Mouse (Mus musculus) intestine, postnatal 0 days (tissue): Measurements from ENCODE around the gene Mfrp. TPM values are rescaled to one million over a fixed set of nuclear protein-coding genes. Genes with fewer than 3 reads are reported as not detected.

Source experiments
- ATAC-seq: fragments of 200-750 bp; cut with Nextera tagmentation; 2 replicates; pipeline ENCODE4 v1.8.0; 2017; ENCODE audit warnings: mild to moderate bottlenecking, moderate TSS enrichment, moderate library complexity
- H3K27ac ChIP-seq: fragments of 300-500 bp; sonication (generic); 2 replicates; pipeline ENCODE4 v1.5.1; 2014; ENCODE audit warnings: mild to moderate bottlenecking, low read depth, low read length, moderate library complexity
- H3K27me3 ChIP-seq: fragments of 300-500 bp; sonication (generic); replicated peaks from 2 replicates; pipeline ENCODE4 v1.6.1; 2014; ENCODE audit warnings: low read length, mixed read lengths; ENCODE audit not compliant: control insufficient read depth, insufficient read depth
- H3K36me3 ChIP-seq: fragments of 300-500 bp; sonication (generic); 2 replicates; pipeline ENCODE4 v1.6.1; 2014; ENCODE audit warnings: mild to moderate bottlenecking, moderate library complexity; ENCODE audit not compliant: control insufficient read depth, insufficient read depth
- H3K4me1 ChIP-seq: fragments of 300-500 bp; sonication (generic); replicated peaks from 2 replicates; pipeline ENCODE4 v1.6.1; 2014; ENCODE audit warnings: antibody characterized with exemption, low read length, mixed read lengths; ENCODE audit not compliant: control insufficient read depth, insufficient read depth
- H3K4me2 ChIP-seq: fragments of 300-500 bp; sonication (generic); replicated peaks from 2 replicates; pipeline ENCODE4 v1.6.1; 2014; ENCODE audit warnings: low read depth, mild to moderate bottlenecking, moderate library complexity
- H3K4me3 ChIP-seq: fragments of 300-500 bp; sonication (generic); 2 replicates; pipeline ENCODE4 v1.5.1; 2014; ENCODE audit warnings: low read depth, low read length
- H3K9ac ChIP-seq: fragments of 300-500 bp; sonication (generic); 2 replicates; pipeline ENCODE4 v1.6.1; 2014; ENCODE audit warnings: mild to moderate bottlenecking, low read depth, low read length
- H3K9me3 ChIP-seq: fragments of 300-500 bp; sonication (generic); 2 replicates; pipeline ENCODE4 v1.6.1; 2016; ENCODE audit warnings: mixed run types; ENCODE audit not compliant: control insufficient read depth
- CTCF ChIP-seq: sonication (generic); IDR thresholded peaks from 2 replicates; pipeline ENCODE4 v1.5.1; 2016; ENCODE audit warnings: low read depth, mild to moderate bottlenecking, control low read depth, antibody characterized with exemption, moderate library complexity
- WGBS: fragments of 180-500 bp; shearing (Covaris S2); extraction: QIAGEN DNeasy Blood & Tissue Kit; methylation state at CpG from one replicate; pipeline ENCODE4 v1.1.7; 2014; 5-methylcytosine and 5-hydroxymethylcytosine counted together
- polyA plus RNA-seq: library from polyadenylated mRNA; unstranded; fragments of >200 nt; fragmentation: Nextera tagmentation; extraction: Ambion mirVana; gene quantifications from 2 replicates; pipeline ENCODE4 v1.2.1, GENCODE M21; 2015

Mfrp gene
- polyA plus RNA-seq, 1 experiment from 2014 or later: 0.05 TPM

DNA sequence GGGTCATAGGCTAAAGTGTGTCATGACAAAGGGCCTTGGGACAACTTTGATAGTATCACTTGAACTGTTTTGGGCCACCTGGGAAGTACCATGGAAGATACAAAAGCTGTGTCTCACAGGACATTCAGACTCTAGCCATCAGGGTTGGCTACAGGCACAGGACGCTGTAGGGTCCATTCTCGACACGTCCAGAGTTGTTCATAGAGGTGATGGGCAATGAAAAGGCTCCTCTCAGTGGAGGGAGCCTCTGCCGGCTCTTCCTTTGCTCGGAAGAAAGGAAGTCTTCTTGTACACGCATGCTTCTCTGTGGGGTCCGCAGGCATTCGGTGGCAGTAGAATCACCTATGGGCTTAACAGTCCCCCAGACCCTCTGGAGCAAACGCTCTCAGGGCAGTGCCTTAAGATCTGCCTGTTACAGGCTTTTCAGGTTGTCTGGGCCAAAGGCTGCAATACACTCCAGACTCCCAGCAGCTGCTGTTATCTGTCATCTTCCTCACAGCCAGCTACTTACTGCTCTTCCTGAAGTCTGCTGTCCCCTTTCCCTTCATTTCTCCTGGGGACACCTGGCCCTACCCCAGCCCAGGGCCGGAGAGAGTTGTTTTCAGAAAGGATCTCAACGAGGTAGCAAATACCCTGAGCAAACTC, 24.1 kb upstream of the Mfrp start:
- Histone ChIP-seq H3K36me3 (no peaks in the 10 kb centered on the region), H3K4me3 (no peak overlapping the region), H3K9ac (no peak overlapping the region), H3K27me3 (no peaks in the 10 kb centered on the region), H3K4me2 (no peak overlapping the region), H3K4me1 (peaks cover 2% of the 10 kb centered on the region; the same call in 1 of the 2 replicates), H3K9me3 (no peaks in the 10 kb centered on the region), H3K27ac (no peak overlapping the region)
- no peak for ATAC-seq
- no peak for TF ChIP-seq CTCF
- WGBS: 84% methylated on average over 11 of the region's 11 CpGs

DNA sequence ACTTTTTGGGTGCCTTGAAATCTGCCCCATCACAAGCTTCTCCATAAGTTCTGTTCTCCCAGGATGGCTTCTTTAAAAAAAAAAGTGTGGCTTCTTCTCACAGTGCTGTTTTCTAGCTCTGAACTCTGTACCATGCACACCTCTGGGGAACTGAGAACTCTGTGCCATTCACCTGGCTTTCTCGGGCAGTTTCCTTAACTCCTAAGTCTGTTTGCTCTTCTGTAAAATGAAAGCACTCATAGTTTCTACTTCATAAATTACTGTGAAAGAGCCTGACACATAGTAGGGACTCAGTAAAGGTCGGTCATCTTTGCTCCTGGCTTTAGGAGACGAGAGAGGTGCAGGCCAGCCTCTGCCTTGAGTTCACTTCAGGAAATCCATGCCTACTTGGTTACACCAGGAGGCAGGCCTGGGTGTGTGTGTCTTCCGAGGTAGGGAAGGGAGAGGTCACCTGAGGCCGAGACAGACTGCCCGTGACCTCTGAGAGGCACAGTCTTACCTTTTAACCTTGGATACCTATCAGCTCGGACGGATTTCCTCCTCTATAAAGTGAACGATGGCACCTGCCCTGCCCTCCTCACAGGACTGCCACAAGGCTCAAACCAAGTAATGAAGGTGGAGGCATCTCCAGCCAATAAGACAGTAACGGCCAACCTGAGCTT, 23.3 kb upstream of the Mfrp start:
- H3K27ac ChIP-seq: no peak overlapping the region
- H3K36me3 ChIP-seq: no peaks in the 10 kb centered on the region
- H3K4me2 ChIP-seq: peak overlapping the region; percentile 13; the same call in 1 of the 2 replicates
- no peaks in the 10 kb centered on the region for H3K27me3 ChIP-seq
- peaks cover 2% of the 10 kb centered on the region; the same call in 1 of the 2 replicates for H3K4me1 ChIP-seq
- H3K4me3 ChIP-seq: no peak overlapping the region
- no peaks in the 10 kb centered on the region for H3K9me3 ChIP-seq
- peak; percentile 22 for TF ChIP-seq CTCF
- 0 out of 2 replicates have a peak, but pooled peaks have one; percentile 11 for ATAC-seq
- H3K9ac ChIP-seq: no peak overlapping the region
- WGBS: 56% methylated on average over 10 of the region's 10 CpGs

DNA sequence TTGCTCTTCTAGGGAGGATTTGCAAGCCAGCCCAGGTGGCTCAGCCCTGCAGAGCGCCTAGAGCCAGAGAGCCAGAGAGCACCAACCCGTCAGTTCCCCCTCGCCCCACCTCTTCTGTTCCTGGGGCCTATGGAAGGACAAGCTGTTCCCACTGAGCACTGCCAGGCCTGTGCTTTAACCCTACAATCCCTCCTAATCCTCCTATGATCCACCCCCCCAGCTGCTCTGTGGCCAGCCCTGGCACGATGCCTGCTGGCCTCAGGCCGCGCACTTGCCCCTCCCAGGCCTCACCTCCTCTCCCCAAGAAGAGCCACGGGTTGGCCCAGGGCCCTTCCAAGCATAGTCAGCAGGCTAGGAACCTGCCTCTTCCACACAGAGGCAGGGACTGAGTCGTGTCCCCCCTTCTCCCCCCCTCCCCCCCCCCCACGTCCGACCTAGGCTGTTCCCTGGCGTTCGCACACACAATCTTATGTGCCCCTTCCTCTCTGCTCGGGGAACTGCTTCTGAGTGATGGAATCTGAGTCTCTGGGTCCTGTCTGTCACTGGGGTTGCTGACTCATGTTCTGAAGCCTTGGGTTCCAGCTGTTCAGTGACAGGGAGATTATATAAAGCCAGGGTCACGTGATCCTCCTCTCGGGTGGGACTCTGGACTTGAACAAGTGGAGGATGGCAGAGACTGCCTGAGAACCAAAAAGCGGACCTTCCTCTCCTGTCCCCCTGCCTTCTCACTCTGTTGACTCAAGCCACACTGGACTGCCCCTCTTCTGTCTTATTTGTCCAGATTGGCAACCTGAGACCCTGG, 22.4 kb upstream of the Mfrp start:
- no peak overlapping the region for H3K27ac ChIP-seq

DNA sequence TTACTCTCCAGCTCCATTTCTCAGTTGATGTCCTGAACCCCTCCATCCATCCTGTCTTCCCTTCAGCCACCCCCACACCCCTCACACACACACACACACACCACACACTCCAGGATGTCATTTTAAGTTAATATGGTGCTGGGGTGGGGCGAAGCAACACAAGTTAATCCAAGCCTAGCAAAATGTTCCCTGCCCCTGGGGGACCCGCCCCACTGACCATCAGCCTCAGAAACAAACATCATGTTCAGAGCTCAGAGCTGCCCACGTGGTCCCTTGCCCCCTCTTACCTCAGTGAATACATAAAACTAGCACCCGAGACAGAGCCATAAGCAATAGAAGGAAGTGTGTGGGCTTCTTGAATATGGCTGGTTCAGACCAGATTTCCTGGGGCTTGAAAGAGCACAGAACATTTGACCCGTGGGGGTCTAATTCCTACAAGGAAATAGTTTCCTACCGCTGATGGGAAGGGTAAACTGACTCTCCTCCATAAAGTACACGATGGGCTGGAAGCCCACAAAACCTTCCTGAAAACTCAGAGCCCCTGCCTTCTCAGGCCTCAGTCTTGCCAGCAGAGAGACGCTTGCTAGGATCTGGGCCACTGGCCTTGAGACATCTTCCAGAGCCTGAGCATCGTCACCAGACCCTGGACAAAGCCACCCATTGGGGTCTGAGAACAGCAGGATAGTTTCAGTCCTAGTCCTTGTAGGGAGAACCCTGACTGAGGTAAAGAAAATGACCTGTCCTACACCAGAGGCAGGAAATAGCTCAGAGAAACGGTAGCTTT, 21.3 kb upstream of the Mfrp start:
- no peaks in the 10 kb centered on the region for H3K27me3 ChIP-seq
- no peak overlapping the region for H3K4me3 ChIP-seq
- no peak overlapping the region for H3K4me2 ChIP-seq
- H3K4me1 ChIP-seq: peaks cover 2% of the 10 kb centered on the region; the same call in 1 of the 2 replicates
- H3K27ac ChIP-seq: no peak overlapping the region
- WGBS: 64% methylated on average over 10 of the region's 10 CpGs
- no peaks in the 10 kb centered on the region for H3K9me3 ChIP-seq
- no peak overlapping the region for H3K9ac ChIP-seq
- no peaks in the 10 kb centered on the region for H3K36me3 ChIP-seq
- ATAC-seq: no peak
- TF ChIP-seq CTCF: no peak

More for the DNA sequence above, 22.4 kb upstream of the Mfrp start:
- Histone ChIP-seq H3K4me2 (0 out of 2 replicates have a peak overlapping the region, but pooled peaks have one; percentile 13), H3K9ac (no peak overlapping the region), H3K9me3 (no peaks in the 10 kb centered on the region), H3K36me3 (no peaks in the 10 kb centered on the region), H3K4me3 (no peak overlapping the region), H3K27me3 (no peaks in the 10 kb centered on the region), H3K4me1 (peaks cover 2% of the 10 kb centered on the region; the same call in 1 of the 2 replicates)
- 35% methylated on average over 16 of the region's 16 CpGs for WGBS
- ATAC-seq: peak; percentile 41
- TF ChIP-seq CTCF: no peak

DNA sequence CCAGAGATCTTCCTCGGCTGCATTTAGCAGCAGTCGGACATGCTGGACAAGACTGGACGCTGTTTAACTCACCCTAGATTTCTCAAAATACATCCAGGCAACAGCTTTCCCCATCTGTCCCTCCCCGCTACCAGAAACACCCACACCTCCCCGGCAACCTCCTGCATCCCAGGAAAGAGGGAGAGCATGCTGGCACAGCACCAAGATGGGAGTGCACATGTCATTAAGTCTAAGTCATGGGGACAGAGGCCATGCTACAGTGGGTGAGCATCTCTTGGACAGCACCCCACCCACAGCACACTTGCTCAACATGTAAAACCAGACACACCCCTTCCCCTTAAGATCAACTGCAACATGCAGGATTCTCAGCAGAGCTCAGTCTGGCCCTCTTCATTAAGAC, 20.6 kb upstream of the Mfrp start:
- Histone ChIP-seq H3K36me3 (no peaks in the 10 kb centered on the region), H3K27me3 (no peaks in the 10 kb centered on the region), H3K4me1 (peaks cover 2% of the 10 kb centered on the region; the same call in 1 of the 2 replicates), H3K4me3 (no peak overlapping the region), H3K27ac (no peak overlapping the region), H3K4me2 (no peak overlapping the region), H3K9ac (no peak overlapping the region), H3K9me3 (no peaks in the 10 kb centered on the region)
- TF ChIP-seq CTCF: no peak
- 64% methylated on average over 5 of the region's 5 CpGs for WGBS
- no peak for ATAC-seq
